Mouse (Mus musculus): ENCODE results near the gene Mdp1.

- TF ChIP-seq CTCF (IDR thresholded peaks at IDR 0.05; ENCODE audit: control insufficient read depth, insufficient read depth, low read length) (no peak), POLR2A (IDR thresholded peaks at IDR 0.05; ENCODE audit: borderline replicate concordance, control insufficient read depth, low read depth, low read length) (no peak)
These were observed 21.8 kb upstream of the Mdp1 start for GRCm38 (mm10) chr14:55682118-55682493.
